Mouse (Mus musculus) limb, embryonic 13.5 days (tissue): ENCODE data around the gene Kcng3. TPM values are rescaled to one million over a fixed set of nuclear protein-coding genes. Genes with fewer than 3 reads are reported as not detected.

Experiments
- ATAC-seq: fragments of 200-750 bp; cut with Nextera tagmentation; 2 replicates; pipeline ENCODE4 v1.8.0; 2017; ENCODE audit warnings: low read depth, moderate number of reproducible peaks, moderate TSS enrichment; ENCODE audit not compliant: low FRiP score
- H3K27ac ChIP-seq: fragments of 300-500 bp; sonication (generic); 2 replicates; pipeline ENCODE4 v1.5.1; 2015; ENCODE audit warnings: inconsistent platforms, mild to moderate bottlenecking, moderate library complexity
- H3K27me3 ChIP-seq: fragments of 300-500 bp; sonication (generic); 2 replicates; pipeline ENCODE4 v1.6.1; 2015; ENCODE audit warnings: mild to moderate bottlenecking, inconsistent platforms
- H3K36me3 ChIP-seq: fragments of 300-500 bp; sonication (generic); 2 replicates; pipeline ENCODE4 v1.6.1; 2015; ENCODE audit warnings: inconsistent platforms, mild to moderate bottlenecking, moderate library complexity
- H3K4me1 ChIP-seq: fragments of 300-500 bp; sonication (generic); 2 replicates; pipeline ENCODE4 v1.6.1; 2015; ENCODE audit warnings: inconsistent platforms
- H3K4me2 ChIP-seq: fragments of 300-500 bp; sonication (generic); replicated peaks from 2 replicates; pipeline ENCODE4 v1.6.1; 2015; ENCODE audit warnings: inconsistent platforms, mild to moderate bottlenecking, moderate library complexity
- H3K4me3 ChIP-seq: fragments of 300-500 bp; sonication (generic); 2 replicates; pipeline ENCODE4 v1.5.1; 2015; ENCODE audit warnings: moderate library complexity, mild to moderate bottlenecking, inconsistent platforms
- H3K9ac ChIP-seq: fragments of 300-500 bp; sonication (generic); 2 replicates; pipeline ENCODE4 v1.6.1; 2015; ENCODE audit warnings: mild to moderate bottlenecking, inconsistent platforms
- H3K9me3 ChIP-seq: fragments of 300-500 bp; sonication (generic); 2 replicates; pipeline ENCODE4 v1.6.1; 2016; ENCODE audit warnings: inconsistent platforms
- WGBS: fragments of 180-500 bp; shearing (Covaris S2); methylation state at CpG from one replicate; pipeline ENCODE4 v1.1.7; 2015; 5-methylcytosine and 5-hydroxymethylcytosine counted together
- polyA plus RNA-seq: library from polyadenylated mRNA; unstranded; fragments of >200 nt; fragmentation: Nextera tagmentation; extraction: Ambion mirVana; gene quantifications from 2 replicates; pipeline ENCODE4 v1.2.1, GENCODE M21; 2015

Gene Kcng3
- polyA plus RNA-seq, 1 experiment from 2014 or later, result not detected

DNA sequence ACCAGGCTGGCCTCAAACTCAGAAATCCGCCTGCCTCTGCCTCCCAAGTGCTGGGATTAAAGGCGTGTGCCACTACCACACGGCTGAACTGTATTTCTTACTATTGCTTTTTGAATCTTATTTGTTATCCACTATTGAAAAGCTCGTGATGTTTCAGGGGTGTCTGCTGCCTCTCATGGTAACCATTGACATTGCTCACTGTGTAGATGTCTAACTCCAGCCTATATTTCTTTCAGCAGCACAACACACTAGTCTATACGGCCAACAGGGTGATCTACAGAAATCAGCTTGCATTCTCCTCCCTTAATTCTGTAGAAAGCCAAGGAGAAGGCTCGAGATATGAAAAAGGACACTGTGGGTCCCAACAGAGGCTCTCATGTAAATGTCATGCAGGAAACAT is 86.4 kb downstream of the Kcng3 start:
- no peak for ATAC-seq
- Histone ChIP-seq H3K27ac (no peak overlapping the region), H3K9ac (no peak overlapping the region), H3K27me3 (peaks cover 55% of the 10 kb centered on the region), H3K36me3 (no peaks in the 10 kb centered on the region), H3K4me2 (peak overlapping the region; percentile 60), H3K4me3 (peak overlapping the region; percentile 38), H3K4me1 (peaks cover 14% of the 10 kb centered on the region), H3K9me3 (no peaks in the 10 kb centered on the region)
- 80% methylated on average over 6 of the region's 6 CpGs for WGBS

- 77% methylated on average over 2 of the region's 2 CpGs for WGBS
- Histone ChIP-seq H3K36me3 (no peaks in the 10 kb centered on the region), H3K4me3 (no peak overlapping the region), H3K4me1 (peaks cover 10% of the 10 kb centered on the region), H3K9ac (no peak overlapping the region), H3K27ac (no peak overlapping the region), H3K9me3 (no peaks in the 10 kb centered on the region), H3K4me2 (no peak overlapping the region), H3K27me3 (peaks cover 44% of the 10 kb centered on the region)
- no peak for ATAC-seq
Observed at GRCm38 (mm10) chr17:83542424-83542823, 89.3 kb downstream of the Kcng3 start.

GRCm38 (mm10) chr17:83539262-83540037 is 92.2 kb downstream of the Kcng3 start:
- H3K9me3 ChIP-seq, result peaks cover 1% of the 10 kb centered on the region
- no peaks in the 10 kb centered on the region for H3K36me3 ChIP-seq
- no peak for ATAC-seq
- H3K4me2 ChIP-seq, result no peak overlapping the region
- no peak overlapping the region for H3K27ac ChIP-seq
- H3K9ac ChIP-seq, result no peak overlapping the region
- no peaks in the 10 kb centered on the region for H3K4me1 ChIP-seq
- peaks cover 16% of the 10 kb centered on the region for H3K27me3 ChIP-seq
- WGBS, result 54% methylated on average over 12 of the region's 12 CpGs
- H3K4me3 ChIP-seq, result no peak overlapping the region

- H3K4me2 ChIP-seq, result no peak overlapping the region
- H3K27me3 ChIP-seq, result peaks cover 13% of the 10 kb centered on the region; the same call in 1 of the 2 replicates
- H3K4me1 ChIP-seq, result no peaks in the 10 kb centered on the region
- H3K9ac ChIP-seq, result no peak overlapping the region
- peaks cover 3% of the 10 kb centered on the region for H3K9me3 ChIP-seq
- no peak for ATAC-seq
- 67% methylated on average over 1 of the region's 1 CpGs for WGBS
- no peak overlapping the region for H3K27ac ChIP-seq
- H3K4me3 ChIP-seq, result no peak overlapping the region
- H3K36me3 ChIP-seq, result no peaks in the 10 kb centered on the region
Observed at GRCm38 (mm10) chr17:83538694-83539093, 93.0 kb downstream of the Kcng3 start.

DNA sequence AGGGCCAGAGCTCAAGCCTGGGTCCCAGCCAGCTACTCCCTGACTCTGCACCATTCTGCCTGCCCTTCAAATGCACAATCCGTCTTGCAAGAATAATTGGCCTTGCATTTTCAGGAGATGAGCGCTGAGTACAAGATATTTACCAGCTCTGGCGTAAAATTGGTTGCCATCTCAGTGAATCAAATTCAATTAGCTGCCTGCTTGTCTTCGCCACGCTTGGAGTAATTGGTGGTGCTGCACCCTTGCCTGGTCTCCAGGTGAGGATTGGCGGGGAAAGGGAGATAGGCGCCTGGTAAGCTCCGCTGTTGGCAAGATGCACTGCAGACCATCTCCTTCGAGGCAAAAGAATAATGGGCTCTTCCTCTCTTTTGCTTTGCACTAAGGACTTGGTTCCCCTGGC is 93.6 kb downstream of the Kcng3 start:
- peaks cover 3% of the 10 kb centered on the region for H3K9me3 ChIP-seq
- H3K9ac ChIP-seq, result no peak overlapping the region
- H3K4me2 ChIP-seq, result no peak overlapping the region
- H3K36me3 ChIP-seq, result no peaks in the 10 kb centered on the region
- H3K4me3 ChIP-seq, result no peak overlapping the region
- ATAC-seq, result no peak
- no peaks in the 10 kb centered on the region for H3K4me1 ChIP-seq
- H3K27me3 ChIP-seq, result peaks cover 13% of the 10 kb centered on the region; the same call in 1 of the 2 replicates
- no peak overlapping the region for H3K27ac ChIP-seq
- 80% methylated on average over 9 of the region's 9 CpGs for WGBS

Other genes with a start within 250 kb of the Kcng3 start
- gene Cox7a2l, start 114.6 kb downstream of the Kcng3 start, polyA plus RNA-seq, result 138 and 140 TPM in 2 replicates
- 47.9 and 48.6 TPM in 2 replicates for gene Mta3, start 74.3 kb upstream of the Kcng3 start, polyA plus RNA-seq
- gene Haao, start 216.1 kb upstream of the Kcng3 start, polyA plus RNA-seq, result 1.3 TPM in 2 replicates